Mouse (Mus musculus): Measurements from ENCODE around the gene Ankrd33. TPM values are rescaled to one million over a fixed set of nuclear protein-coding genes. Genes with fewer than 3 reads are reported as not detected.

Gene Ankrd33
- polyA plus RNA-seq, 1 experiment, result not detected

DNA sequence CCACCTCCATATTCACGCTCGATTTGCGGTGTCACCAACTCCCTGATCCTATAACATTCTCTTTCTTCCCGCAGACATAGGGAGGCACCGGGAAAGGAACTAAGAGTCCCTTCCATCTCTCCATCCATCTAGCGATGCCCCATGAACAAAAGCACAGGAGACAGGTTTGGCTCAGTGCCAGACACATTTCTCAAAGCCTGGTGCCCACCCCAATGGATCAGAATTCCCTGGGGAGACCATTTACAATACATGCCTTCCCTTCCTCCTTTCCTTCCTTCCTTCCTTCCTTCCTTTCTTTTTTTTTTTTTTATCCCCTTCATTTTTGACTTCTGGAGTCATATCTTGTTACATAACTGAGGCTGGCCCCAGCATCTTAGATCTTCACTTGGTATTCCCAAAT lies 16.5 kb downstream of the Ankrd33 start:
- TF ChIP-seq GATA1 (IDR thresholded peaks at IDR 0.05; ENCODE audit: low read length), result no peak

- TF ChIP-seq GATA1 (IDR thresholded peaks at IDR 0.05; ENCODE audit: low read length), result no peak
Observed at GRCm38 (mm10) chr15:101132761-101133160, 17.2 kb downstream of the Ankrd33 start.

DNA sequence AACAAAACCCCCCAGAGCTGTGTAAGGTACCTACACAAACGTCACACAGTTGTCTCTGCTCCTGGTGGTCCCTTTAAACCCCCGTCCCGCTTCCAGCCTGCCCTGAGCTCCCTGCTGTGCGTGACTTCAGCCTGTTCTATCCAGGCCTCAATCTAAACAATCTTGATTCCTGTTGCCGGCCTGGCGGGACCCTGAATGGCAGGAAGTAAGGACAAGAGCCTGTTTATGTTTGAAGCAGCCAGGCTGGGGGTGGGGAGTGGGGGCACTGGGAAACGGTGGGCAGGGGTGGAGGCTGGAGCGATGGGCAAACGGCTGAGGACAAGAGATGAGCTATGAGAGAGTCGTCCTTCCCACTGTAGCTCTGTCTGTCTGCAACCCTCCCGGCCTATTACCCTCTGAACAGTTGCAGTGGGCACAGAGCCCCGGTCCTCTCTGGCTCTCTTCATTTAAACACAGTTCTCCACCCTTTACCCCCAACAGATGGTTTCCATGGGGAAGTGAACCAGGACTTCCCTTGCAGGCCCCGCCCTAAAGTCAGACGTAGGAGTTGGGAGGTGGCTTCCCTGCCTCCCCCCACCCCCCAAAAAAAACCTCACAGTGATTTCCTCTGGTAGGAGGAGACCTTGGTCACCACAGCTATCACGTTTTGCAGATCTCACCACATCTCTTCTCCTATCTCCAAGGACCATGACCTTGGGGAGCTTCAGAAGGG lies 18.6 kb downstream of the Ankrd33 start:
- no peak for TF ChIP-seq GATA1 (IDR thresholded peaks at IDR 0.05; ENCODE audit: low read length)

GRCm38 (mm10) chr15:101135405-101135804 lies 19.9 kb downstream of the Ankrd33 start:
- no peak for TF ChIP-seq GATA1 (IDR thresholded peaks at IDR 0.05; ENCODE audit: low read length)

- TF ChIP-seq GATA1 (IDR thresholded peaks at IDR 0.05; ENCODE audit: low read length), result no peak
Observed at GRCm38 (mm10) chr15:101137455-101137854, 21.9 kb downstream of the Ankrd33 start.

GRCm38 (mm10) chr15:101138675-101139074 lies 23.1 kb downstream of the Ankrd33 start:
- TF ChIP-seq GATA1 (IDR thresholded peaks at IDR 0.05; ENCODE audit: low read length), result no peak

DNA sequence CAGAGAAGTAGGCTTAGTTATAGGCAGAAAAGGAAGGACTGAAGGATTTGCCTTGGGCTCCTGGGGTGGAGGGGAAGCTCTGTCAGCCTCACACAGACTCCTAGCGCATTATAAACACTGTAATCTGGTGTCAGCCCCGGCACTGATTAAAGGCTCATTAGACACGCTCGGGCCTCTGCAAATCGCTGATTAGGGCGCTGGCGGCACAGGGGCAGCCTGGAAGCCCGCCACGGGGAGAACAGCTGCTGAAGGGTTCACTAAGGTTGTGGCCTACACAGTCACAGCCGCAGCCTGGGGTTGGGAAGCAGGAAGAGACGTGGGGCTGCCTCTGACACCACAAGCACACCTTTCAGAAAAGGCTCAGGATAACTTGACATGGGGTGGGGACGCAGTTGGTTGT lies 24.3 kb downstream of the Ankrd33 start:
- TF ChIP-seq GATA1 (IDR thresholded peaks at IDR 0.05; ENCODE audit: low read length), result no peak

- no peak for TF ChIP-seq GATA1 (IDR thresholded peaks at IDR 0.05; ENCODE audit: low read length)
Observed at GRCm38 (mm10) chr15:101140587-101140986, 25.0 kb downstream of the Ankrd33 start.

DNA sequence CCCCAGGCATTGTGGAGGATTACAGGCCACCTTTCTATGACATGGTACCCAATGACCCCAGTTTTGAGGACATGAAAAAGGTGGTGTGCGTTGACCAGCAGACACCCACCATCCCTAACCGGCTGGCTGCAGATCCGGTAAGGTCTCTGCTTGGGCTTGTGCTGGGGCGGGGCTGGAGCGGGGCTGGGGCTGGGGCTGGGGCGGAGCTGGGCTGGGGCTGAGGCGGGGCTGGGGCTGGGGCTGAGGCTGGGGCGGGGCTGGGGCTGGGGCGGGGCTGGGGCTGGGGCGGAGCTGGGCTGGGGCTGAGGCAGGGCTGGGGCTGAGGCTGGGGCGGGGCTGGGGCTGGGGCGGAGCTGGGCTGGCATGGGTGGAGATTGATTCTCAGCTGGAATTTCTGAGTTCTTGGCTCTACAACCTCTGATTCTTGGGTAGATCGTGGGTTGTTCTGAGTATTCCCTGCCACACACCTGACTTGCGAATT lies 25.5 kb downstream of the Ankrd33 start:
- TF ChIP-seq GATA1 (IDR thresholded peaks at IDR 0.05; ENCODE audit: low read length), result no peak

- TF ChIP-seq GATA1 (IDR thresholded peaks at IDR 0.05; ENCODE audit: low read length), result no peak
Observed at GRCm38 (mm10) chr15:101142672-101143071, 27.1 kb downstream of the Ankrd33 start.

DNA sequence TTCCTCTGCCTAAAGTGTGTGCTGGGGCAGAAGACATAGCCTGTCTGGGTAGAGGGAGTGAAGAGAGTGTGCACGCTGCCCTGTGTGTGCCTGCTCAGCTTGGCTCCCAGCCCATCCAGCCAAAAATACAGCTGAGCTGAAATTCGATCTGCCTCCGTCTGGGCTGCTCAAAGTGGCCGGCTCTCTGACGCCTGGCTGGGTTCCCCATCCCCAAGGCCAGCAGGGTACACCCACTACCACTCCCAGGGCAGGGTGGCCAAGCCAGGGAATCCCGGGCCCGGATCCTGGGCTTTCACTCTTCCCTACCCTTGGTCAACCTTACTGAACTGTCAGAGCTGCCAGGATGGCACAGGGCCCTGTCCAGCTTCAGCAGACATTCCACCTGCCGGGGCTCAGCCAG lies 27.9 kb downstream of the Ankrd33 start:
- TF ChIP-seq GATA1 (IDR thresholded peaks at IDR 0.05; ENCODE audit: low read length), result no peak

GRCm38 (mm10) chr15:101144176-101144575 lies 28.6 kb downstream of the Ankrd33 start:
- TF ChIP-seq GATA1 (IDR thresholded peaks at IDR 0.05; ENCODE audit: low read length), result no peak

GRCm38 (mm10) chr15:101144779-101145178 lies 29.2 kb downstream of the Ankrd33 start:
- TF ChIP-seq GATA1 (IDR thresholded peaks at IDR 0.05; ENCODE audit: low read length), result no peak

GRCm38 (mm10) chr15:101145424-101146099 lies 30.0 kb downstream of the Ankrd33 start:
- TF ChIP-seq GATA1 (IDR thresholded peaks at IDR 0.05; ENCODE audit: low read length), result no peak

GRCm38 (mm10) chr15:101146100-101146965 lies 30.8 kb downstream of the Ankrd33 start:
- TF ChIP-seq GATA1 (IDR thresholded peaks at IDR 0.05; ENCODE audit: low read length), result no peak

Data from G1E-ER4 (cell line).